Mouse (Mus musculus): ENCODE results near the gene Tns1. TPM values are rescaled to one million over a fixed set of nuclear protein-coding genes. Genes with fewer than 3 reads are reported as not detected.

Tns1 gene
- polyA plus RNA-seq, 1 experiment from 2014 or later: 121 TPM

- no peak overlapping the region; the same call in 1 of the 2 replicates for H3K4me2 ChIP-seq
- ATAC-seq (replicated peaks; ENCODE audit: insufficient number of reproducible peaks, insufficient read depth, low FRiP score, low read depth): no peak
- WGBS: 73% methylated on average over 1 of the region's 1 CpGs
These were observed 35.7 kb downstream of the Tns1 start for GRCm38 (mm10) chr1:74088569-74088968.

GRCm38 (mm10) chr1:74085566-74085965, 38.7 kb downstream of the Tns1 start:
- no peak for ATAC-seq (replicated peaks; ENCODE audit: insufficient number of reproducible peaks, insufficient read depth, low FRiP score, low read depth)
- no peak overlapping the region for H3K4me3 ChIP-seq
- no peaks in the 10 kb centered on the region for H3K9me3 ChIP-seq (replicated peaks)
- no peak overlapping the region for H3K4me2 ChIP-seq
- H3K4me1 ChIP-seq (replicated peaks): peaks cover 45% of the 10 kb centered on the region
- WGBS: 85% methylated on average over 7 of the region's 7 CpGs
- no peaks in the 10 kb centered on the region for H3K27me3 ChIP-seq
- no peak overlapping the region for H3K27ac ChIP-seq
- no peaks in the 10 kb centered on the region for H3K36me3 ChIP-seq
- no peak overlapping the region for H3K9ac ChIP-seq

More at GRCm38 (mm10) chr1:74088569-74088968, 35.7 kb downstream of the Tns1 start:
- Histone ChIP-seq H3K4me3 (no peak overlapping the region), H3K27me3 (no peaks in the 10 kb centered on the region; the same call in 1 of the 2 replicates), H3K9me3 (replicated peaks) (no peaks in the 10 kb centered on the region), H3K36me3 (no peaks in the 10 kb centered on the region), H3K9ac (no peak overlapping the region), H3K27ac (no peak overlapping the region), H3K4me1 (replicated peaks) (peaks cover 44% of the 10 kb centered on the region)

GRCm38 (mm10) chr1:74084752-74085151, 39.5 kb downstream of the Tns1 start:
- Histone ChIP-seq H3K4me3 (no peak overlapping the region), H3K27ac (peak overlapping the region; percentile 78), H3K4me2 (no peak overlapping the region), H3K9me3 (replicated peaks) (no peaks in the 10 kb centered on the region), H3K36me3 (no peaks in the 10 kb centered on the region), H3K4me1 (replicated peaks) (peaks cover 42% of the 10 kb centered on the region), H3K9ac (no peak overlapping the region; the same call in 1 of the 2 replicates), H3K27me3 (no peaks in the 10 kb centered on the region)
- ATAC-seq (replicated peaks; ENCODE audit: insufficient number of reproducible peaks, insufficient read depth, low FRiP score, low read depth): no peak
- 46% methylated on average over 5 of the region's 5 CpGs for WGBS

- H3K9ac ChIP-seq: no peak overlapping the region; the same call in 1 of the 2 replicates
These were observed 40.1 kb downstream of the Tns1 start for GRCm38 (mm10) chr1:74084065-74084705.

GRCm38 (mm10) chr1:74082841-74083463, 41.3 kb downstream of the Tns1 start:
- H3K9me3 ChIP-seq (replicated peaks): no peaks in the 10 kb centered on the region
- no peak overlapping the region for H3K9ac ChIP-seq
- H3K36me3 ChIP-seq: no peaks in the 10 kb centered on the region
- H3K27me3 ChIP-seq: no peaks in the 10 kb centered on the region
- H3K4me3 ChIP-seq: no peak overlapping the region
- peak; percentile 31; the same call in 1 of the 2 replicates for ATAC-seq (replicated peaks; ENCODE audit: insufficient number of reproducible peaks, insufficient read depth, low FRiP score, low read depth)
- 15% methylated on average over 6 of the region's 6 CpGs for WGBS
- peaks cover 42% of the 10 kb centered on the region for H3K4me1 ChIP-seq (replicated peaks)
- H3K27ac ChIP-seq: peak overlapping the region; percentile 78
- no peak overlapping the region for H3K4me2 ChIP-seq

More at GRCm38 (mm10) chr1:74084065-74084705, 40.1 kb downstream of the Tns1 start:
- H3K27me3 ChIP-seq: no peaks in the 10 kb centered on the region
- WGBS: 62% methylated on average over 6 of the region's 6 CpGs
- H3K36me3 ChIP-seq: no peaks in the 10 kb centered on the region
- no peak overlapping the region for H3K4me3 ChIP-seq
- no peak overlapping the region for H3K4me2 ChIP-seq
- peaks cover 42% of the 10 kb centered on the region for H3K4me1 ChIP-seq (replicated peaks)
- H3K9me3 ChIP-seq (replicated peaks): no peaks in the 10 kb centered on the region
- peak overlapping the region; percentile 78 for H3K27ac ChIP-seq
- ATAC-seq (replicated peaks; ENCODE audit: insufficient number of reproducible peaks, insufficient read depth, low FRiP score, low read depth): no peak; the same call in 1 of the 2 replicates

GRCm38 (mm10) chr1:74081573-74081989, 42.7 kb downstream of the Tns1 start:
- ATAC-seq (replicated peaks; ENCODE audit: insufficient number of reproducible peaks, insufficient read depth, low FRiP score, low read depth): 0 out of 2 replicates have a peak, but pooled peaks have one; percentile 13
- Histone ChIP-seq H3K9ac (peak overlapping the region; percentile 6; the same call in 1 of the 2 replicates), H3K27me3 (no peaks in the 10 kb centered on the region), H3K4me3 (no peak overlapping the region), H3K27ac (peak overlapping the region; percentile 78), H3K4me1 (replicated peaks) (peaks cover 45% of the 10 kb centered on the region), H3K9me3 (replicated peaks) (no peaks in the 10 kb centered on the region), H3K4me2 (no peak overlapping the region), H3K36me3 (no peaks in the 10 kb centered on the region)
- 26% methylated on average over 2 of the region's 2 CpGs for WGBS

GRCm38 (mm10) chr1:74077353-74077752, 46.9 kb downstream of the Tns1 start:
- no peak overlapping the region for H3K27ac ChIP-seq
- H3K4me3 ChIP-seq: no peak overlapping the region
- H3K36me3 ChIP-seq: no peaks in the 10 kb centered on the region
- H3K4me1 ChIP-seq (replicated peaks): peaks cover 26% of the 10 kb centered on the region
- 0% methylated on average over 2 of the region's 2 CpGs for WGBS
- no peak overlapping the region for H3K9ac ChIP-seq
- no peak for ATAC-seq (replicated peaks; ENCODE audit: insufficient number of reproducible peaks, insufficient read depth, low FRiP score, low read depth)
- H3K4me2 ChIP-seq: no peak overlapping the region
- no peaks in the 10 kb centered on the region for H3K9me3 ChIP-seq (replicated peaks)
- no peaks in the 10 kb centered on the region for H3K27me3 ChIP-seq

GRCm38 (mm10) chr1:74076230-74076629, 48.0 kb downstream of the Tns1 start:
- WGBS: 69% methylated on average over 4 of the region's 4 CpGs
- Histone ChIP-seq H3K27me3 (no peaks in the 10 kb centered on the region), H3K4me3 (no peak overlapping the region), H3K9ac (no peak overlapping the region), H3K9me3 (replicated peaks) (no peaks in the 10 kb centered on the region), H3K4me2 (no peak overlapping the region), H3K27ac (no peak overlapping the region), H3K36me3 (no peaks in the 10 kb centered on the region), H3K4me1 (replicated peaks) (peaks cover 17% of the 10 kb centered on the region)
- no peak for ATAC-seq (replicated peaks; ENCODE audit: insufficient number of reproducible peaks, insufficient read depth, low FRiP score, low read depth)

- no peak overlapping the region for H3K4me3 ChIP-seq
- no peak overlapping the region for H3K27ac ChIP-seq
- 88% methylated on average over 7 of the region's 7 CpGs for WGBS
- no peaks in the 10 kb centered on the region for H3K36me3 ChIP-seq
- 0 out of 2 replicates have a peak, but pooled peaks have one; percentile 15 for ATAC-seq (replicated peaks; ENCODE audit: insufficient number of reproducible peaks, insufficient read depth, low FRiP score, low read depth)
- H3K27me3 ChIP-seq: no peaks in the 10 kb centered on the region
- H3K4me1 ChIP-seq (replicated peaks): peaks cover 24% of the 10 kb centered on the region
- H3K9me3 ChIP-seq (replicated peaks): no peaks in the 10 kb centered on the region
- H3K9ac ChIP-seq: no peak overlapping the region
- no peak overlapping the region for H3K4me2 ChIP-seq
These were observed 49.4 kb downstream of the Tns1 start for GRCm38 (mm10) chr1:74074693-74075485.

GRCm38 (mm10) chr1:74073791-74074190, 50.5 kb downstream of the Tns1 start:
- no peak overlapping the region for H3K4me3 ChIP-seq
- no peak overlapping the region for H3K4me2 ChIP-seq
- H3K4me1 ChIP-seq (replicated peaks): peaks cover 35% of the 10 kb centered on the region
- 63% methylated on average over 6 of the region's 6 CpGs for WGBS
- H3K27ac ChIP-seq: no peak overlapping the region
- H3K36me3 ChIP-seq: no peaks in the 10 kb centered on the region
- no peak overlapping the region for H3K9ac ChIP-seq
- no peaks in the 10 kb centered on the region for H3K9me3 ChIP-seq (replicated peaks)
- H3K27me3 ChIP-seq: no peaks in the 10 kb centered on the region
- no peak for ATAC-seq (replicated peaks; ENCODE audit: insufficient number of reproducible peaks, insufficient read depth, low FRiP score, low read depth)

- H3K27me3 ChIP-seq: no peaks in the 10 kb centered on the region
These were observed 53.5 kb downstream of the Tns1 start for GRCm38 (mm10) chr1:74070745-74071144.

More at GRCm38 (mm10) chr1:74070745-74071144, 53.5 kb downstream of the Tns1 start:
- Histone ChIP-seq H3K27ac (0 out of 2 replicates have a peak overlapping the region, but pooled peaks have one; percentile 2), H3K36me3 (no peaks in the 10 kb centered on the region), H3K4me1 (replicated peaks) (peaks cover 62% of the 10 kb centered on the region), H3K9ac (no peak overlapping the region), H3K9me3 (replicated peaks) (no peaks in the 10 kb centered on the region), H3K4me2 (no peak overlapping the region), H3K4me3 (no peak overlapping the region)
- 52% methylated on average over 4 of the region's 4 CpGs for WGBS
- no peak for ATAC-seq (replicated peaks; ENCODE audit: insufficient number of reproducible peaks, insufficient read depth, low FRiP score, low read depth)

All from heart, embryonic 15.5 days (tissue).